Mouse (Mus musculus): ENCODE measurements around the gene Ctse. TPM values are rescaled to one million over a fixed set of nuclear protein-coding genes. Genes with fewer than 3 reads are reported as not detected.

The Ctse gene
- total RNA-seq, 2 experiments from 2014 or later, result 0.56 to 4.4 TPM

GRCm38 (mm10) chr1:131699642-131700041 lies 61.5 kb downstream of the Ctse start:
- no peak for DNase-seq

GRCm38 (mm10) chr1:131700447-131700846 lies 62.3 kb downstream of the Ctse start:
- DNase-seq, result no peak

- DNase-seq, result no peak
Observed at GRCm38 (mm10) chr1:131701391-131701790, 63.3 kb downstream of the Ctse start.

- DNase-seq, result no peak
Observed at GRCm38 (mm10) chr1:131702094-131702766, 64.1 kb downstream of the Ctse start.

GRCm38 (mm10) chr1:131703482-131703881 lies 65.4 kb downstream of the Ctse start:
- DNase-seq, result no peak

- peak; percentile 65 for DNase-seq
Observed at GRCm38 (mm10) chr1:131708338-131708737, 70.2 kb downstream of the Ctse start.

GRCm38 (mm10) chr1:131711518-131711917 lies 73.4 kb downstream of the Ctse start:
- no peak for DNase-seq

GRCm38 (mm10) chr1:131712386-131712785 lies 74.3 kb downstream of the Ctse start:
- peak; percentile 88 for DNase-seq

- DNase-seq, result no peak
Observed at GRCm38 (mm10) chr1:131714388-131715337, 76.6 kb downstream of the Ctse start.

GRCm38 (mm10) chr1:131718952-131719694 lies 81.0 kb downstream of the Ctse start:
- no peak for DNase-seq

- no peak for DNase-seq
Observed at GRCm38 (mm10) chr1:131721989-131722388, 83.9 kb downstream of the Ctse start.

GRCm38 (mm10) chr1:131723549-131723948 lies 85.4 kb downstream of the Ctse start:
- no peak for DNase-seq

Other genes starting within 250 kb of the Ctse start
- 10 to 100 TPM; 43.7 to 53.7 TPM for gene Srgap2, start 111.0 kb upstream of the Ctse start, total RNA-seq (2021)
- gene Fam72a, start 110.4 kb upstream of the Ctse start, total RNA-seq (2021), result 1 to 10 TPM; 1.0 to 1.4 TPM
- gene Avpr1b, start 39.1 kb upstream of the Ctse start, total RNA-seq (2021), result not detected
- gene Rab7b, start 50.4 kb downstream of the Ctse start, total RNA-seq (2021), result 1 to 10 TPM; 6.3 to 9.2 TPM
- not detected for gene Slc26a9, start 105.7 kb downstream of the Ctse start, total RNA-seq (2021)
- 1 to 10 TPM; 1.3 to 1.6 TPM for gene Pm20d1, start 159.1 kb downstream of the Ctse start, total RNA-seq (2021)
- 10 to 100 TPM; 56.1 to 64.2 TPM for gene Slc41a1, start 189.2 kb downstream of the Ctse start, total RNA-seq (2021)
- 1 to 10 TPM; 7.1 to 8.9 TPM for gene Rab29, start 228.9 kb downstream of the Ctse start, total RNA-seq (2021)

Measured in gastrocnemius, postnatal 10 days (tissue).